9 mouse cellular contexts compared by ENCODE assay signal in genomic region chr11:98740026-98740392, GRCm38 (mm10). TPM values are rescaled to one million over a fixed set of nuclear protein-coding genes. Genes with fewer than 3 reads are reported as not detected.
A peak's percentile ranks its signal among the peaks of the same experiment; 100 is the strongest.
DNase-seq lines count a peak whose midpoint lies in the region; ATAC-seq and TF ChIP-seq lines count a peak whose summit lies in the region.
"Had no signal": no experiment of that assay in that cellular context is flagged by ENCODE, and none has a peak within 500 bp of the region (broad histone marks: within the 10 kb centered on the region; RNA-seq: fewer than 3 reads in every experiment).

No protein-coding gene starts in this region.

- H3K4me2 ChIP-seq in kidney, embryonic 14.5 days (replicated peaks; ENCODE audit: low read depth, low read length) = peak overlapping the region; percentile 88
- no peak overlapping the region for H3K4me2 ChIP-seq in CH12.LX (ENCODE audit: insufficient read depth, low read depth, poor library complexity, severe bottlenecking)
- peak overlapping the region; percentile 96 for H3K4me2 ChIP-seq in hindbrain, embryonic 14.5 days (replicated peaks)
- H3K4me2 ChIP-seq in midbrain, embryonic 14.5 days (ENCODE audit: low read length) = peak overlapping the region; percentile 73

- H3K9ac ChIP-seq in kidney, embryonic 14.5 days (ENCODE audit: low read depth, low read length) = peak overlapping the region; percentile 89; the same call in 1 of the 2 replicates
- no peak overlapping the region for H3K9ac ChIP-seq in CH12.LX (ENCODE audit: insufficient read depth, low read depth)
- H3K9ac ChIP-seq in hindbrain, embryonic 14.5 days = peak overlapping the region; percentile 100
- H3K9ac ChIP-seq in midbrain, embryonic 14.5 days (replicated peaks; ENCODE audit: low read length) = peak overlapping the region; percentile 97

- dilution Hi-C loops in CH12.LX (cut with MboI; ENCODE audit: extremely low pct_ligation_motif_present, extremely low pct_unique_long_range_greater_than_20kb, low sequenced_read_pairs) = no loop called here

- H3K4me1 ChIP-seq in kidney, embryonic 14.5 days (ENCODE audit: control insufficient read depth, insufficient read depth, low read length) = peaks cover 34% of the 10 kb centered on the region
- H3K4me1 ChIP-seq in CH12.LX (ENCODE audit: control insufficient read depth in 1 of 2, insufficient read depth in 2 of 2) = peaks cover 6 to 7% of the 10 kb centered on the region in 2 experiments
- peaks cover 54% of the 10 kb centered on the region for H3K4me1 ChIP-seq in hindbrain, embryonic 14.5 days (replicated peaks; ENCODE audit: control insufficient read depth, insufficient read depth, low read length)
- H3K4me1 ChIP-seq in midbrain, embryonic 14.5 days (ENCODE audit: control insufficient read depth, insufficient read depth, low read length) = peaks cover 37% of the 10 kb centered on the region

- TF ChIP-seq POLR2A in CH12.LX (IDR thresholded peaks at IDR 0.05; ENCODE audit: low read depth, low read length) = no peak
- TF ChIP-seq POLR2A in brain, embryonic 14.5 days (IDR thresholded peaks at IDR 0.05; ENCODE audit: borderline replicate concordance, extremely low read depth, insufficient read depth, insufficient read length, poor library complexity, severe bottlenecking) = no peak

- no peaks in the 10 kb centered on the region for H3K9me3 ChIP-seq in kidney, embryonic 14.5 days (ENCODE audit: control insufficient read depth, low read length)
- peaks cover under 1% of the 10 kb centered on the region for H3K9me3 ChIP-seq in CH12.LX (replicated peaks; ENCODE audit: low read length)
- H3K9me3 ChIP-seq in hindbrain, embryonic 14.5 days (ENCODE audit: control insufficient read depth, low read length) = no peaks in the 10 kb centered on the region
- no peaks in the 10 kb centered on the region for H3K9me3 ChIP-seq in midbrain, embryonic 14.5 days (ENCODE audit: control insufficient read depth, low read length)

- DNase-seq in kidney, adult 9 months = no peak
- no peak for DNase-seq in CH12.LX (ENCODE audit: extremely low read depth)
- peak; percentile 86 for DNase-seq in brain, embryonic 14.5 days (ENCODE audit: low read depth)
- DNase-seq in hindbrain, embryonic 14.5 days (ENCODE audit: low spot score) = peak; percentile 61
- DNase-seq in midbrain, embryonic 14.5 days = peak; percentile 75
- no peak for DNase-seq in spleen, adult 12 weeks (ENCODE audit: low spot score)
- no peak for DNase-seq in adrenal gland, postnatal 4 days (ENCODE audit: low spot score in 2 of 2)

- ATAC-seq in kidney, embryonic 14.5 days (ENCODE audit: low FRiP score, low TSS enrichment) = no peak
- no peak for ATAC-seq in hindbrain, embryonic 14.5 days (ENCODE audit: low FRiP score)
- ATAC-seq in midbrain, embryonic 14.5 days (ENCODE audit: low FRiP score, low TSS enrichment) = no peak

- H3K79me2 ChIP-seq in CH12.LX (replicated peaks; ENCODE audit: control insufficient read depth, extremely low read depth, insufficient read depth, poor library complexity, severe bottlenecking) = no peaks in the 10 kb centered on the region

- H3K27ac ChIP-seq in kidney, embryonic 14.5 days (ENCODE audit: low read depth, low read length) = peak overlapping the region; percentile 90
- no peak overlapping the region for H3K27ac ChIP-seq in CH12.LX (ENCODE audit: insufficient read depth, low read depth)
- H3K27ac ChIP-seq in hindbrain, embryonic 14.5 days = peak overlapping the region; percentile 100
- peak overlapping the region; percentile 99 for H3K27ac ChIP-seq in midbrain, embryonic 14.5 days (replicated peaks; ENCODE audit: low read depth, low read length)

- TF ChIP-seq CTCF in CH12.LX (conservative IDR thresholded peaks at IDR 0.05 in 1 of 2, IDR thresholded peaks at IDR 0.05 in 1 of 2; ENCODE audit: low read depth in 2 of 2, low read length in 2 of 2) = no peak
- no peak for TF ChIP-seq CTCF in brain, embryonic 14.5 days (IDR thresholded peaks at IDR 0.05; ENCODE audit: borderline replicate concordance, extremely low read depth, insufficient read depth, insufficient read length)

- no peak for TF ChIP-seq RAD21 in CH12.LX (IDR thresholded peaks at IDR 0.05; ENCODE audit: low read depth, low read length)

- no peaks in the 10 kb centered on the region for H3K27me3 ChIP-seq in kidney, embryonic 14.5 days (ENCODE audit: control insufficient read depth, insufficient read depth, low read length)
- peaks cover 70% of the 10 kb centered on the region for H3K27me3 ChIP-seq in CH12.LX (replicated peaks)
- H3K27me3 ChIP-seq in hindbrain, embryonic 14.5 days (ENCODE audit: control insufficient read depth, insufficient read depth, low read length) = no peaks in the 10 kb centered on the region
- H3K27me3 ChIP-seq in midbrain, embryonic 14.5 days (ENCODE audit: control insufficient read depth, insufficient read depth, low read length) = no peaks in the 10 kb centered on the region

- TF ChIP-seq EP300 in CH12.LX (IDR thresholded peaks at IDR 0.05; ENCODE audit: low read length) = no peak

- in situ Hi-C loops in CH12.LX (cut with MboI; ENCODE audit: low pct_ligation_motif_present, low pct_unique_long_range_greater_than_20kb, low sequenced_read_pairs) = no loop called here

- no peaks in the 10 kb centered on the region for H3K36me3 ChIP-seq in kidney, embryonic 14.5 days (ENCODE audit: control insufficient read depth, insufficient read depth, low read length)
- no peaks in the 10 kb centered on the region for H3K36me3 ChIP-seq in CH12.LX (replicated peaks in 1 of 2; ENCODE audit: control insufficient read depth in 1 of 2, insufficient read depth in 1 of 2, low read length in 1 of 2)
- no peaks in the 10 kb centered on the region for H3K36me3 ChIP-seq in hindbrain, embryonic 14.5 days (replicated peaks; ENCODE audit: control insufficient read depth, insufficient read depth)
- no peaks in the 10 kb centered on the region for H3K36me3 ChIP-seq in midbrain, embryonic 14.5 days (ENCODE audit: control insufficient read depth, insufficient read depth, low read length)

- whole genome bisulfite sequencing in kidney, embryonic 14.5 days = 5% methylated on average over 8 of the region's 8 CpGs
- 7% methylated on average over 8 of the region's 8 CpGs for WGBS in hindbrain, embryonic 14.5 days
- WGBS in midbrain, embryonic 14.5 days = 3% methylated on average over 8 of the region's 8 CpGs

- H3K4me3 ChIP-seq in kidney, embryonic 14.5 days (ENCODE audit: low read length) = peak overlapping the region; percentile 90
- no peak overlapping the region for H3K4me3 ChIP-seq in CH12.LX (replicated peaks in 1 of 3; ENCODE audit: low read depth in 2 of 3, low read length in 2 of 3, poor library complexity in 1 of 3)
- H3K4me3 ChIP-seq in hindbrain, embryonic 14.5 days (replicated peaks; ENCODE audit: low read length) = peak overlapping the region; percentile 95
- peak overlapping the region; percentile 89 for H3K4me3 ChIP-seq in midbrain, embryonic 14.5 days (replicated peaks; ENCODE audit: low read depth, low read length)

TF ChIP-seq in CH12.LX, 34 proteins besides CTCF, POLR2A, EP300 and RAD21 (continues in another document):
- no peak for TF ChIP-seq MXI1 (IDR thresholded peaks at IDR 0.05; ENCODE audit: low read depth, low read length)

RNA-seq across cellular contexts. Expression of gene Thra, which starts 0.4 kb away (rescaled TPM):
- 28.0 and 31.8 TPM in 2 replicates for polyA plus RNA-seq in kidney, embryonic 14.5 days (2014; fragmentation: Nextera tagmentation; extraction: Ambion mirVana)
- total RNA-seq in CH12.LX (2012; rRNA removed) (2.5 and 3.9 TPM in 2 replicates), CH12.LX (2014; rRNA removed) (0.81 and 1.1 TPM in 2 replicates)
- 3.8 and 4.3 TPM in 2 replicates for polyA plus RNA-seq in CH12.LX (2012; ENCODE audit: insufficient read length, low read depth)
- polyA plus RNA-seq in brain, embryonic 14.5 days (2012; rRNA removed) = 600 and 616 TPM in 2 replicates
- polyA plus RNA-seq in hindbrain, embryonic 14.5 days (2014; fragmentation: Nextera tagmentation; extraction: Ambion mirVana) = 165 and 181 TPM in 2 replicates
- polyA plus RNA-seq in midbrain, embryonic 14.5 days (2014; fragmentation: Nextera tagmentation; extraction: Ambion mirVana) = 175 and 194 TPM in 2 replicates
- 100 to 1,000 TPM; 181 to 195 TPM for total RNA-seq in adrenal gland, postnatal 4 days (2021)

RNA-seq across cellular contexts. Expression of gene Med24, which starts 10.8 kb away (rescaled TPM):
- polyA plus RNA-seq in kidney, embryonic 14.5 days (2014; fragmentation: Nextera tagmentation; extraction: Ambion mirVana) = 39.5 and 59.1 TPM in 2 replicates
- total RNA-seq in CH12.LX (2012; rRNA removed) (47.7 and 48.6 TPM in 2 replicates), CH12.LX (2014; rRNA removed) (26.5 and 30.9 TPM in 2 replicates)
- 64.2 and 78.8 TPM in 2 replicates for polyA plus RNA-seq in CH12.LX (2012; ENCODE audit: insufficient read length, low read depth)
- 134 and 170 TPM in 2 replicates for polyA plus RNA-seq in brain, embryonic 14.5 days (2012; rRNA removed)
- 58.4 and 62.7 TPM in 2 replicates for polyA plus RNA-seq in hindbrain, embryonic 14.5 days (2014; fragmentation: Nextera tagmentation; extraction: Ambion mirVana)
- 65.7 and 81.1 TPM in 2 replicates for polyA plus RNA-seq in midbrain, embryonic 14.5 days (2014; fragmentation: Nextera tagmentation; extraction: Ambion mirVana)
- total RNA-seq in adrenal gland, postnatal 4 days (2021) = 10 to 100 TPM; 75.7 to 84.8 TPM

RNA-seq across cellular contexts. Expression of gene Nr1d1, which starts 35.1 kb away (rescaled TPM):
- polyA plus RNA-seq in kidney, embryonic 14.5 days (2014; fragmentation: Nextera tagmentation; extraction: Ambion mirVana) = 1.6 and 2.6 TPM in 2 replicates
- total RNA-seq in CH12.LX (2012; rRNA removed) (0.21 and 0.25 TPM in 2 replicates), CH12.LX (2014; rRNA removed) (0.17 and 0.39 TPM in 2 replicates)
- 0.95 and 1.4 TPM in 2 replicates for polyA plus RNA-seq in CH12.LX (2012; ENCODE audit: insufficient read length, low read depth)
- 3.6 and 4.1 TPM in 2 replicates for polyA plus RNA-seq in brain, embryonic 14.5 days (2012; rRNA removed)
- 3.4 and 4.1 TPM in 2 replicates for polyA plus RNA-seq in hindbrain, embryonic 14.5 days (2014; fragmentation: Nextera tagmentation; extraction: Ambion mirVana)
- polyA plus RNA-seq in midbrain, embryonic 14.5 days (2014; fragmentation: Nextera tagmentation; extraction: Ambion mirVana) = 3.0 TPM in 2 replicates
- total RNA-seq in adrenal gland, postnatal 4 days (2021) = 100 to 1,000 TPM; 104 to 115 TPM

RNA-seq across cellular contexts. Expression of gene Csf3, which starts 38.9 kb away (rescaled TPM):
- polyA plus RNA-seq in kidney, embryonic 14.5 days (2014; fragmentation: Nextera tagmentation; extraction: Ambion mirVana) = not detected in 2 replicates
- total RNA-seq in CH12.LX (2012; rRNA removed) = not detected in 2 replicates
- total RNA-seq in CH12.LX (2014; rRNA removed) = not detected in 2 replicates
- 0.21 and 0.29 TPM in 2 replicates for polyA plus RNA-seq in CH12.LX (2012; ENCODE audit: insufficient read length, low read depth)
- polyA plus RNA-seq in brain, embryonic 14.5 days (2012; rRNA removed) = 0.10 TPM in 1 of 2 replicates, not detected in the other
- not detected in 2 replicates for polyA plus RNA-seq in hindbrain, embryonic 14.5 days (2014; fragmentation: Nextera tagmentation; extraction: Ambion mirVana)
- not detected in 2 replicates for polyA plus RNA-seq in midbrain, embryonic 14.5 days (2014; fragmentation: Nextera tagmentation; extraction: Ambion mirVana)
- total RNA-seq in adrenal gland, postnatal 4 days (2021) = not detected
- total RNA-seq: adrenal gland, adult 18-20 months had no signal

RNA-seq across cellular contexts. Expression of gene Msl1, which starts 55.3 kb away (rescaled TPM):
- 21.6 and 33.7 TPM in 2 replicates for polyA plus RNA-seq in kidney, embryonic 14.5 days (2014; fragmentation: Nextera tagmentation; extraction: Ambion mirVana)
- total RNA-seq in CH12.LX (2012; rRNA removed) = 27.3 and 30.7 TPM in 2 replicates
- total RNA-seq in CH12.LX (2014; rRNA removed) = 25.9 and 26.4 TPM in 2 replicates
- polyA plus RNA-seq in CH12.LX (2012; ENCODE audit: insufficient read length, low read depth) = 57.1 and 58.1 TPM in 2 replicates
- 92.1 and 104 TPM in 2 replicates for polyA plus RNA-seq in brain, embryonic 14.5 days (2012; rRNA removed)
- polyA plus RNA-seq in hindbrain, embryonic 14.5 days (2014; fragmentation: Nextera tagmentation; extraction: Ambion mirVana) = 23.6 and 24.1 TPM in 2 replicates
- 25.0 and 35.9 TPM in 2 replicates for polyA plus RNA-seq in midbrain, embryonic 14.5 days (2014; fragmentation: Nextera tagmentation; extraction: Ambion mirVana)
- 100 to 1,000 TPM; 119 to 121 TPM for total RNA-seq in adrenal gland, postnatal 4 days (2021)

Comparison
In these comparisons a context has a peak if more than half of its experiments do, and no peak if none do; other contexts are left out.
1. H3K4me3 ChIP-seq: peak in kidney, embryonic 14.5 days (single experiment), hindbrain, embryonic 14.5 days (single experiment) and midbrain, embryonic 14.5 days (single experiment); none in CH12.LX (0 of 3).
2. DNase-seq: peak in brain, embryonic 14.5 days (single experiment), hindbrain, embryonic 14.5 days (single experiment) and midbrain, embryonic 14.5 days (single experiment); none in kidney, adult 9 months (single experiment), CH12.LX (single experiment), spleen, adult 12 weeks (single experiment) and adrenal gland, postnatal 4 days (0 of 2).